Mouse (Mus musculus): ENCODE data around the gene Lrrfip2. TPM values are rescaled to one million over a fixed set of nuclear protein-coding genes. Genes with fewer than 3 reads are reported as not detected.

Lrrfip2 gene
- polyA plus RNA-seq (2014; fragmentation: Illumina TruSeq; extraction: RNeasy Lipid Tissue Mini Kit (QIAGEN cat#74804); ENCODE audit: low read depth, low replicate concordance): 30.3 TPM

DNA sequence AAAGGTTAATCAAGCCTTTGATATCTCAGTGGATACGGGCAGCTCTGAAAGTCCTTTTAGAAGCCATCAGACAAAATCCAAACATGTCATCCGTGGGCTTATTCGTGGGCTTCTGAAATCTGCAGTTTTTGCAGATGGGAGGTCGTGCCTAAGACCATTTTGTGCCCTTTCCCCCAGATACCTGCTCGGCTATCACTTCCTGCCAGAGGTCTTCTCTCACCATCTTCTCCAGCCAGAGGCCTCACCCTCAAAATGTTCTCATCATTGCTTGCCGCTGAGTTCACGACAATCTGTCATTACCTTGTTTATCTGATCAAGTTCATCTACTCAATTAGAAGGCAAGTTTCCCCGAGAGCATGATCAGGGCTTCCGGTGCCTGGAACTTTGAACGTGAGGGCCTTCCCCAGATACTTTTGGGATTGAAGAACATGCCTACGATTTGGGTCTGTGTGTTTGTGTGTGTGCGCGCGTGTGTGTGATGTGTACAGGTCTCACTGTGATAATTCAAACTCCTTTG is at the start of gene Lrrfip2:
Gene Lrrfip2, plus strand, starts transcription at position 467 of the 517 bp plus-strand sequence.

DNA sequence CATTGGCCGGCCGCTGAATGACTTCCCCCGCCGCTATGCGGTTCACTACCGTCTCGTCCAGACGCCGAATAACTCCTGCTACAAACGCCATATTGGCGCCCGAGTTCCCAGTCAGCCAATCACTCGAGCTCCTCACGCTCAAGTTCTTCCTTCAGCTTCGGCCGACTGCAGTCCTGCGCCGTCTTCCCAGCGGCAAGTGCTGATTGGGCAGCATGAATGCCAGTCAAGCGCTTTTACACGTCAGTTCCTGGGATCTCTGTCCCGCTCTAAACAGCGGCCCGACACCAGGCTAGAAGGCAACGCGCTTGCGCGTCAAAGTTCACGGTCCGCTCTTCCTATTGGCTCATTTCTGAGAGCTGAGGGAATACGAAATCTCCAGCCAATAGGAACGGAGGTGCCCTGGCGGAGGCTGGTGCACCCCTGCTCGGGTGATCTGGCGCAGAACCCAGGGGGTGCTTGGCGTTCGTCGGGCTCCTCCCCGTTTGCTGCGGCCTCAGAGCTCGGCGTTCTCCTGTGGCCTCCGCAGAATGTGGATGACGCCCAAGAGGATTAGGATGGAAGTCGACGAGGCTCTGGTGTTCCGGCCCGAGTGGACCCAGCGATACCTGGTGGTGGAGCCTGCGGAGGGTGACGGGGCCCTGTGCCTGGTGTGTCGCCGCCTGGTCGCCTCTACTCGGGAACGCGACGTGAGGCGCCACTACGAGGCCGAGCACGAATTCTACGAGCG is 154.2 kb downstream of the Lrrfip2 start, which contains the start of the genes Mlh1 and Epm2aip1:
Gene Mlh1, minus strand, starts transcription at position 358 of the 727 bp plus-strand sequence.
Gene Epm2aip1, plus strand, starts transcription at position 496 of the 727 bp plus-strand sequence.

Other genes with a start within 250 kb of the Lrrfip2 start
- gene Als2cl, start 237.7 kb upstream of the Lrrfip2 start, polyA plus RNA-seq (2014; fragmentation: Illumina TruSeq; extraction: RNeasy Lipid Tissue Mini Kit (QIAGEN cat#74804); ENCODE audit: low read depth, low replicate concordance): 4.0 TPM
- 9.6 TPM for gene Tmie, start 237.5 kb upstream of the Lrrfip2 start, polyA plus RNA-seq (2014; fragmentation: Illumina TruSeq; extraction: RNeasy Lipid Tissue Mini Kit (QIAGEN cat#74804); ENCODE audit: low read depth, low replicate concordance)
- not detected for gene Fam240a, start 200.7 kb upstream of the Lrrfip2 start, polyA plus RNA-seq (2014; fragmentation: Illumina TruSeq; extraction: RNeasy Lipid Tissue Mini Kit (QIAGEN cat#74804); ENCODE audit: low read depth, low replicate concordance)
- gene Tdgf1, start 171.4 kb upstream of the Lrrfip2 start, polyA plus RNA-seq (2014; fragmentation: Illumina TruSeq; extraction: RNeasy Lipid Tissue Mini Kit (QIAGEN cat#74804); ENCODE audit: low read depth, low replicate concordance): not detected
- not detected for gene Lrrc2, start 166.0 kb upstream of the Lrrfip2 start, polyA plus RNA-seq (2014; fragmentation: Illumina TruSeq; extraction: RNeasy Lipid Tissue Mini Kit (QIAGEN cat#74804); ENCODE audit: low read depth, low replicate concordance)
- gene Rtp3, start 127.0 kb upstream of the Lrrfip2 start, polyA plus RNA-seq (2014; fragmentation: Illumina TruSeq; extraction: RNeasy Lipid Tissue Mini Kit (QIAGEN cat#74804); ENCODE audit: low read depth, low replicate concordance): 38.6 TPM
- not detected for gene Ltf, start 98.3 kb upstream of the Lrrfip2 start, polyA plus RNA-seq (2014; fragmentation: Illumina TruSeq; extraction: RNeasy Lipid Tissue Mini Kit (QIAGEN cat#74804); ENCODE audit: low read depth, low replicate concordance)
- gene Ccrl2, start 60.1 kb upstream of the Lrrfip2 start, polyA plus RNA-seq (2014; fragmentation: Illumina TruSeq; extraction: RNeasy Lipid Tissue Mini Kit (QIAGEN cat#74804); ENCODE audit: low read depth, low replicate concordance): 0.34 TPM
- 17.8 TPM for gene Mlh1, start 154.2 kb downstream of the Lrrfip2 start, polyA plus RNA-seq (2014; fragmentation: Illumina TruSeq; extraction: RNeasy Lipid Tissue Mini Kit (QIAGEN cat#74804); ENCODE audit: low read depth, low replicate concordance)
- 25.6 TPM for gene Epm2aip1, start 154.3 kb downstream of the Lrrfip2 start, polyA plus RNA-seq (2014; fragmentation: Illumina TruSeq; extraction: RNeasy Lipid Tissue Mini Kit (QIAGEN cat#74804); ENCODE audit: low read depth, low replicate concordance)
- not detected for gene Trank1, start 194.1 kb downstream of the Lrrfip2 start, polyA plus RNA-seq (2014; fragmentation: Illumina TruSeq; extraction: RNeasy Lipid Tissue Mini Kit (QIAGEN cat#74804); ENCODE audit: low read depth, low replicate concordance)